Mouse (Mus musculus) layer of hippocampus, adult 18-20 months (tissue): Measurements from ENCODE around the gene Tff3. TPM values are rescaled to one million over a fixed set of nuclear protein-coding genes. Genes with fewer than 3 reads are reported as not detected.

Experiments used
- DNase-seq, 2 experiments: peaks; one replicate each; pipeline ENCODE4 v3.0.0; 2022; ENCODE audit warnings: low spot score in 2 of 2
- total RNA-seq, 2 experiments: library from RNA; stranded (reverse); gene quantifications; 2 replicates each; pipeline ENCODE4 v1.2.3; 2021

Tff3 gene
- total RNA-seq, 2 experiments from 2014 or later: not detected

- no peak for DNase-seq
Measured at GRCm38 (mm10) chr17:31077561-31077960, 51.9 kb downstream of the Tff3 start.

GRCm38 (mm10) chr17:31075471-31075870, 54.0 kb downstream of the Tff3 start:
- no peak for DNase-seq

Other genes starting within 250 kb of the Tff3 start
- gene Glp1r, start 227.8 kb downstream of the Tff3 start, total RNA-seq: 1 to 10 TPM; 2.3 to 3.1 TPM
- gene Umodl1, start 175.0 kb downstream of the Tff3 start, total RNA-seq: under 1 TPM; 0.50 to 0.74 TPM
- 10 to 100 TPM; 84.0 to 84.6 TPM for gene Abcg1, start 72.0 kb downstream of the Tff3 start, total RNA-seq
- gene Tff2, start 14.6 kb upstream of the Tff3 start, total RNA-seq: not detected
- not detected for gene Tff1, start 35.6 kb upstream of the Tff3 start, total RNA-seq
- gene Tmprss3, start 69.3 kb upstream of the Tff3 start, total RNA-seq: not detected
- 1 to 10 TPM in 1 of 2 experiments, under 1 TPM in 1; 0.43 to 1.6 TPM for gene Ubash3a, start 78.2 kb upstream of the Tff3 start, total RNA-seq
- 10 to 100 TPM; 15.4 to 16.7 TPM for gene Rsph1, start 147.7 kb upstream of the Tff3 start, total RNA-seq
- gene Slc37a1, start 157.1 kb upstream of the Tff3 start, total RNA-seq: 1 to 10 TPM; 6.2 to 6.3 TPM